Mouse (Mus musculus): ENCODE measurements at regions not wholly inside any gene's neighbourhood (a gene's known extent, or its start where the extent isn't known, plus 50 kb on each side); places are given as distances from the start of the nearest gene placed in this dataset.

GRCm38 (mm10) chr19:56100131-56100872 is 186.6 kb upstream of the Habp2 start:
- DNase-seq (ENCODE audit: low spot score), result no peak
- intact Hi-C loops (cut with DNase I), result no loop called here

GRCm38 (mm10) chr19:56102454-56103080 is 184.4 kb upstream of the Habp2 start:
- DNase-seq (ENCODE audit: low spot score), result no peak
- intact Hi-C loops (cut with DNase I), result no loop called here

- intact Hi-C loops (cut with DNase I), result no loop called here
- DNase-seq (ENCODE audit: low spot score), result no peak
Measured at GRCm38 (mm10) chr19:56105073-56105451, 181.9 kb upstream of the Habp2 start.

GRCm38 (mm10) chr19:56105452-56106091 is 181.4 kb upstream of the Habp2 start:
- DNase-seq (ENCODE audit: low spot score), result peak; percentile 4
- intact Hi-C loops (cut with DNase I), result no loop called here

- intact Hi-C loops (cut with DNase I), result no loop called here
- DNase-seq (ENCODE audit: low spot score), result no peak
Measured at GRCm38 (mm10) chr19:56108796-56109195, 178.1 kb upstream of the Habp2 start.

- intact Hi-C loops (cut with DNase I), result no loop called here
- no peak for DNase-seq (ENCODE audit: low spot score)
Measured at GRCm38 (mm10) chr19:56115552-56116284, 171.2 kb upstream of the Habp2 start.

GRCm38 (mm10) chr19:56116285-56116680 is 170.7 kb upstream of the Habp2 start:
- intact Hi-C loops (cut with DNase I), result no loop called here
- no peak for DNase-seq (ENCODE audit: low spot score)

- no peak for DNase-seq (ENCODE audit: low spot score)
- intact Hi-C loops (cut with DNase I), result no loop called here
Measured at GRCm38 (mm10) chr19:56120723-56121122, 166.2 kb upstream of the Habp2 start.

GRCm38 (mm10) chr19:56122186-56122585 is 164.8 kb upstream of the Habp2 start:
- intact Hi-C loops (cut with DNase I), result no loop called here
- no peak for DNase-seq (ENCODE audit: low spot score)

GRCm38 (mm10) chr19:56131556-56131955 is 155.4 kb upstream of the Habp2 start:
- intact Hi-C loops (cut with DNase I), result loop anchor here (5.0 to 10.0 kb wide), 2 partner anchors 237 to 594 kb away; no protein-coding TSS in a partner anchor
- DNase-seq (ENCODE audit: low spot score), result no peak

GRCm38 (mm10) chr19:56132911-56133562 is 153.9 kb upstream of the Habp2 start:
- DNase-seq (ENCODE audit: low spot score), result no peak
- intact Hi-C loops (cut with DNase I), result loop anchor here (2.0 to 10.0 kb wide), 3 partner anchors 238 to 718 kb away; no protein-coding TSS in a partner anchor

- intact Hi-C loops (cut with DNase I), result loop anchor here (2.0 to 10.0 kb wide), 3 partner anchors 239 to 719 kb away; no protein-coding TSS in a partner anchor
Measured at GRCm38 (mm10) chr19:56133565-56133964, 153.4 kb upstream of the Habp2 start.

GRCm38 (mm10) chr19:56134081-56134818 is 152.7 kb upstream of the Habp2 start:
- peak; percentile 46 for DNase-seq (ENCODE audit: low spot score)
- intact Hi-C loops (cut with DNase I), result loop anchor here (1.0 to 10.0 kb wide), 3 partner anchors 239 to 798 kb away; no protein-coding TSS in a partner anchor

More at GRCm38 (mm10) chr19:56133565-56133964, 153.4 kb upstream of the Habp2 start:
- no peak for DNase-seq (ENCODE audit: low spot score)

- intact Hi-C loops (cut with DNase I), result loop anchor here (10.0 kb wide), 1 partner anchor 241 kb away; no protein-coding TSS in a partner anchor
- DNase-seq (ENCODE audit: low spot score), result no peak
Measured at GRCm38 (mm10) chr19:56135306-56135928, 151.5 kb upstream of the Habp2 start.

- intact Hi-C loops (cut with DNase I), result no loop called here
- DNase-seq (ENCODE audit: low spot score), result no peak
Measured at GRCm38 (mm10) chr19:56140540-56140939, 146.4 kb upstream of the Habp2 start.

GRCm38 (mm10) chr19:56144221-56144620 is 142.7 kb upstream of the Habp2 start:
- intact Hi-C loops (cut with DNase I), result no loop called here
- no peak for DNase-seq (ENCODE audit: low spot score)

GRCm38 (mm10) chr19:56157120-56157519 is 129.8 kb upstream of the Habp2 start:
- no peak for DNase-seq (ENCODE audit: low spot score)
- intact Hi-C loops (cut with DNase I), result no loop called here

GRCm38 (mm10) chr19:56162156-56162555 is 124.8 kb upstream of the Habp2 start:
- peak; percentile 49 for DNase-seq (ENCODE audit: low spot score)

More at GRCm38 (mm10) chr19:56162156-56162555, 124.8 kb upstream of the Habp2 start:
- intact Hi-C loops (cut with DNase I), result no loop called here

Data from heart, postnatal 25 days (tissue).